Mouse (Mus musculus) hindbrain, embryonic 10.5 days (tissue): ENCODE data around the gene Vipr1. TPM values are rescaled to one million over a fixed set of nuclear protein-coding genes. Genes with fewer than 3 reads are reported as not detected.
A peak's percentile ranks its signal among the peaks of the same experiment; 100 is the strongest.

ENCODE experiments used
- DNase-seq: peaks from one replicate; pipeline ENCODE4 v3.0.0-alpha.2; 2017; ENCODE audit warnings: low spot score
- H3K27ac ChIP-seq: fragments of 300-500 bp; sonication (generic); 2 replicates; pipeline ENCODE4 v1.5.1; 2016; ENCODE audit warnings: mild to moderate bottlenecking, moderate library complexity
- H3K27me3 ChIP-seq: fragments of 300-500 bp; sonication (generic); 2 replicates; pipeline ENCODE4 v1.6.1; 2016; ENCODE audit warnings: mild to moderate bottlenecking; ENCODE audit not compliant: poor library complexity, insufficient read depth, severe bottlenecking
- H3K36me3 ChIP-seq: fragments of 300-500 bp; sonication (generic); 2 replicates; pipeline ENCODE4 v1.6.1; 2016; ENCODE audit warnings: mild to moderate bottlenecking, moderate library complexity
- H3K4me1 ChIP-seq: fragments of 300-500 bp; sonication (generic); replicated peaks from 2 replicates; pipeline ENCODE4 v1.6.1; 2016; ENCODE audit warnings: mild to moderate bottlenecking
- H3K4me3 ChIP-seq: fragments of 300-500 bp; sonication (generic); 2 replicates; pipeline ENCODE4 v1.5.1; 2016; ENCODE audit warnings: mild to moderate bottlenecking, moderate library complexity
- H3K9me3 ChIP-seq: fragments of 300-500 bp; sonication (generic); 2 replicates; pipeline ENCODE4 v1.6.1; 2016; ENCODE audit warnings: mild to moderate bottlenecking, moderate library complexity
- WGBS: fragments of 180-500 bp; shearing (Covaris S2); methylation state at CpG from one replicate; pipeline ENCODE4 v1.1.7; 2016; 5-methylcytosine and 5-hydroxymethylcytosine counted together
- polyA plus RNA-seq: library from polyadenylated mRNA; unstranded; fragments of >200 nt; fragmentation: Nextera tagmentation; extraction: Ambion mirVana; gene quantifications from 2 replicates; pipeline ENCODE4 v1.2.1, GENCODE M21; 2016

Gene Vipr1
- polyA plus RNA-seq, 1 experiment from 2014 or later: 0.43 TPM

GRCm38 (mm10) chr9:121613192-121613591, 29.3 kb upstream of the Vipr1 start:
- 0 out of 2 replicates have a peak, but pooled peaks cover 3% of the 10 kb centered on the region for H3K9me3 ChIP-seq
- no peak for DNase-seq
- 68% methylated on average over 5 of the region's 5 CpGs for WGBS
- H3K4me1 ChIP-seq: peaks cover 17% of the 10 kb centered on the region
- H3K27me3 ChIP-seq: no peaks in the 10 kb centered on the region
- H3K4me3 ChIP-seq: no peak overlapping the region
- no peak overlapping the region for H3K27ac ChIP-seq
- no peaks in the 10 kb centered on the region for H3K36me3 ChIP-seq

GRCm38 (mm10) chr9:121614241-121614757, 28.2 kb upstream of the Vipr1 start:
- no peak overlapping the region for H3K27ac ChIP-seq
- H3K4me1 ChIP-seq: peaks cover 17% of the 10 kb centered on the region
- H3K4me3 ChIP-seq: no peak overlapping the region
- no peaks in the 10 kb centered on the region for H3K27me3 ChIP-seq
- no peaks in the 10 kb centered on the region for H3K36me3 ChIP-seq
- DNase-seq: no peak
- H3K9me3 ChIP-seq: 0 out of 2 replicates have a peak, but pooled peaks cover 3% of the 10 kb centered on the region

GRCm38 (mm10) chr9:121616471-121616870, 26.0 kb upstream of the Vipr1 start:
- Histone ChIP-seq H3K27me3 (no peaks in the 10 kb centered on the region), H3K36me3 (no peaks in the 10 kb centered on the region), H3K4me1 (peaks cover 17% of the 10 kb centered on the region), H3K9me3 (0 out of 2 replicates have a peak, but pooled peaks cover 3% of the 10 kb centered on the region), H3K27ac (no peak overlapping the region), H3K4me3 (no peak overlapping the region)
- peak; percentile 33 for DNase-seq
- WGBS: 51% methylated on average over 3 of the region's 3 CpGs

GRCm38 (mm10) chr9:121619441-121619840, 23.1 kb upstream of the Vipr1 start:
- Histone ChIP-seq H3K4me1 (0 out of 2 replicates have a peak, but pooled peaks cover 5% of the 10 kb centered on the region), H3K27ac (no peak overlapping the region), H3K4me3 (no peak overlapping the region), H3K27me3 (no peaks in the 10 kb centered on the region), H3K9me3 (no peaks in the 10 kb centered on the region), H3K36me3 (no peaks in the 10 kb centered on the region)
- 69% methylated on average over 7 of the region's 7 CpGs for WGBS
- no peak for DNase-seq

GRCm38 (mm10) chr9:121623235-121623634, 19.3 kb upstream of the Vipr1 start:
- Histone ChIP-seq H3K9me3 (no peaks in the 10 kb centered on the region), H3K36me3 (no peaks in the 10 kb centered on the region), H3K4me1 (no peaks in the 10 kb centered on the region), H3K27me3 (no peaks in the 10 kb centered on the region), H3K27ac (no peak overlapping the region), H3K4me3 (no peak overlapping the region)
- WGBS: 86% methylated on average over 4 of the region's 4 CpGs
- DNase-seq: no peak

GRCm38 (mm10) chr9:121624920-121625319, 17.6 kb upstream of the Vipr1 start:
- Histone ChIP-seq H3K9me3 (no peaks in the 10 kb centered on the region), H3K27me3 (no peaks in the 10 kb centered on the region), H3K4me3 (no peak overlapping the region), H3K27ac (no peak overlapping the region), H3K36me3 (no peaks in the 10 kb centered on the region), H3K4me1 (no peaks in the 10 kb centered on the region)
- DNase-seq: no peak
- 87% methylated on average over 2 of the region's 2 CpGs for WGBS

- H3K27me3 ChIP-seq: peaks cover 3% of the 10 kb centered on the region; the same call in 1 of the 2 replicates
- H3K4me3 ChIP-seq: no peak overlapping the region
- 91% methylated on average over 1 of the region's 1 CpGs for WGBS
- no peaks in the 10 kb centered on the region for H3K36me3 ChIP-seq
- no peaks in the 10 kb centered on the region for H3K9me3 ChIP-seq
- no peak overlapping the region for H3K27ac ChIP-seq
- H3K4me1 ChIP-seq: no peaks in the 10 kb centered on the region
- no peak for DNase-seq
Measured at GRCm38 (mm10) chr9:121630627-121631026, 11.9 kb upstream of the Vipr1 start.

GRCm38 (mm10) chr9:121631946-121632345, 10.6 kb upstream of the Vipr1 start:
- WGBS: 70% methylated on average over 4 of the region's 4 CpGs
- Histone ChIP-seq H3K36me3 (no peaks in the 10 kb centered on the region), H3K9me3 (no peaks in the 10 kb centered on the region)

GRCm38 (mm10) chr9:121632891-121633290, 9.6 kb upstream of the Vipr1 start:
- Histone ChIP-seq H3K27me3 (peaks cover 21% of the 10 kb centered on the region), H3K36me3 (no peaks in the 10 kb centered on the region), H3K4me1 (no peaks in the 10 kb centered on the region), H3K4me3 (no peak overlapping the region), H3K9me3 (no peaks in the 10 kb centered on the region), H3K27ac (no peak overlapping the region)
- WGBS: 87% methylated on average over 10 of the region's 10 CpGs
- no peak for DNase-seq

More at GRCm38 (mm10) chr9:121631946-121632345, 10.6 kb upstream of the Vipr1 start:
- no peak overlapping the region for H3K4me3 ChIP-seq
- no peak for DNase-seq
- H3K27ac ChIP-seq: no peak overlapping the region
- H3K4me1 ChIP-seq: no peaks in the 10 kb centered on the region
- peaks cover 14% of the 10 kb centered on the region; the same call in 1 of the 2 replicates for H3K27me3 ChIP-seq

- 82% methylated on average over 6 of the region's 6 CpGs for WGBS
- DNase-seq: no peak
Measured at GRCm38 (mm10) chr9:121633306-121633705, 9.2 kb upstream of the Vipr1 start.

GRCm38 (mm10) chr9:121635835-121636576, 6.5 kb upstream of the Vipr1 start:
- Histone ChIP-seq H3K27ac (no peak overlapping the region), H3K9me3 (no peaks in the 10 kb centered on the region), H3K36me3 (no peaks in the 10 kb centered on the region), H3K4me3 (no peak overlapping the region), H3K27me3 (peaks cover 52% of the 10 kb centered on the region), H3K4me1 (no peaks in the 10 kb centered on the region)
- DNase-seq: no peak
- 61% methylated on average over 7 of the region's 7 CpGs for WGBS

More at GRCm38 (mm10) chr9:121633306-121633705, 9.2 kb upstream of the Vipr1 start:
- Histone ChIP-seq H3K27me3 (peaks cover 25% of the 10 kb centered on the region), H3K4me1 (no peaks in the 10 kb centered on the region), H3K4me3 (no peak overlapping the region), H3K36me3 (no peaks in the 10 kb centered on the region), H3K9me3 (no peaks in the 10 kb centered on the region), H3K27ac (no peak overlapping the region)

- Histone ChIP-seq H3K27ac (no peak overlapping the region), H3K4me3 (no peak overlapping the region), H3K36me3 (no peaks in the 10 kb centered on the region), H3K4me1 (peaks cover 23% of the 10 kb centered on the region), H3K9me3 (no peaks in the 10 kb centered on the region), H3K27me3 (peaks cover 90% of the 10 kb centered on the region)
- WGBS: 50% methylated on average over 16 of the region's 16 CpGs
- DNase-seq: no peak
Measured at GRCm38 (mm10) chr9:121639790-121640189, 2.7 kb upstream of the Vipr1 start.

GRCm38 (mm10) chr9:121641235-121641915, 1.1 kb upstream of the Vipr1 start:
- WGBS: 12% methylated on average over 27 of the region's 27 CpGs
- Histone ChIP-seq H3K4me1 (peaks cover 23% of the 10 kb centered on the region), H3K36me3 (no peaks in the 10 kb centered on the region), H3K27ac (peak overlapping the region; percentile 78; the same call in 1 of the 2 replicates), H3K27me3 (peaks cover 83% of the 10 kb centered on the region), H3K4me3 (peak overlapping the region; percentile 62), H3K9me3 (no peaks in the 10 kb centered on the region)
- no peak for DNase-seq
